Mouse (Mus musculus) neural tube, embryonic 13.5 days (tissue): ENCODE measurements around the gene Gjd3. TPM values are rescaled to one million over a fixed set of nuclear protein-coding genes. Genes with fewer than 3 reads are reported as not detected.

Experiments used
- ATAC-seq: fragments of 200-750 bp; cut with Nextera tagmentation; 2 replicates; pipeline ENCODE4 v1.8.0; 2017; ENCODE audit warnings: low read depth, mild to moderate bottlenecking, moderate TSS enrichment, moderate library complexity
- H3K27ac ChIP-seq: fragments of 300-500 bp; sonication (generic); replicated peaks from 2 replicates; pipeline ENCODE4 v1.5.1; 2015; ENCODE audit warnings: moderate library complexity, mild to moderate bottlenecking, inconsistent platforms
- H3K27me3 ChIP-seq: fragments of 300-500 bp; sonication (generic); 2 replicates; pipeline ENCODE4 v1.6.1; 2015; ENCODE audit warnings: mild to moderate bottlenecking, inconsistent platforms
- H3K36me3 ChIP-seq: fragments of 300-500 bp; sonication (generic); 2 replicates; pipeline ENCODE4 v1.6.1; 2015; ENCODE audit warnings: mild to moderate bottlenecking, inconsistent platforms
- H3K4me1 ChIP-seq: fragments of 300-500 bp; sonication (generic); replicated peaks from 2 replicates; pipeline ENCODE4 v1.6.1; 2015; ENCODE audit warnings: inconsistent platforms
- H3K4me2 ChIP-seq: fragments of 300-500 bp; sonication (generic); 2 replicates; pipeline ENCODE4 v1.6.1; 2015; ENCODE audit warnings: inconsistent platforms, mild to moderate bottlenecking, moderate library complexity
- H3K4me3 ChIP-seq: fragments of 300-500 bp; sonication (generic); 2 replicates; pipeline ENCODE4 v1.5.1; 2015; ENCODE audit warnings: mild to moderate bottlenecking, inconsistent platforms
- H3K9ac ChIP-seq: fragments of 300-500 bp; sonication (generic); 2 replicates; pipeline ENCODE4 v1.6.1; 2015; ENCODE audit warnings: moderate library complexity, mild to moderate bottlenecking, inconsistent platforms
- H3K9me3 ChIP-seq: fragments of 300-500 bp; sonication (generic); 2 replicates; pipeline ENCODE4 v1.6.1; 2016; ENCODE audit warnings: inconsistent platforms
- WGBS: fragments of 180-500 bp; shearing (Covaris S2); methylation state at CpG from one replicate; pipeline ENCODE4 v1.1.7; 2015; 5-methylcytosine and 5-hydroxymethylcytosine counted together
- polyA plus RNA-seq: library from polyadenylated mRNA; unstranded; fragments of >200 nt; fragmentation: Nextera tagmentation; extraction: Ambion mirVana; gene quantifications from 2 replicates; pipeline ENCODE4 v1.2.1, GENCODE M21; 2015

Gene Gjd3
- polyA plus RNA-seq, 1 experiment from 2014 or later, result 1.4 TPM

- ATAC-seq, result no peak
- Histone ChIP-seq H3K27ac (peak overlapping the region; percentile 98), H3K36me3 (peaks cover 19% of the 10 kb centered on the region), H3K9ac (peak overlapping the region; percentile 88), H3K4me2 (peak overlapping the region; percentile 98), H3K27me3 (no peaks in the 10 kb centered on the region), H3K9me3 (no peaks in the 10 kb centered on the region), H3K4me1 (peaks cover 95% of the 10 kb centered on the region), H3K4me3 (peak overlapping the region; percentile 8; the same call in 1 of the 2 replicates)
- 18% methylated on average over 15 of the region's 16 CpGs for whole genome bisulfite sequencing
These were observed 14.7 kb downstream of the Gjd3 start for GRCm38 (mm10) chr11:98968079-98968478.

GRCm38 (mm10) chr11:98966499-98967141, 16.2 kb downstream of the Gjd3 start:
- Histone ChIP-seq H3K36me3 (peaks cover 8% of the 10 kb centered on the region), H3K9me3 (no peaks in the 10 kb centered on the region), H3K4me3 (peak overlapping the region; percentile 84; the same call in 1 of the 2 replicates), H3K4me1 (peaks cover 100% of the 10 kb centered on the region), H3K9ac (peak overlapping the region; percentile 88), H3K4me2 (peak overlapping the region; percentile 98), H3K27ac (peak overlapping the region; percentile 98), H3K27me3 (no peaks in the 10 kb centered on the region)
- 15% methylated on average over 9 of the region's 9 CpGs for WGBS
- peak; percentile 24 for ATAC-seq

- no peak for ATAC-seq
- H3K9ac ChIP-seq, result peak overlapping the region; percentile 88
These were observed 17.3 kb downstream of the Gjd3 start for GRCm38 (mm10) chr11:98965416-98966077.

GRCm38 (mm10) chr11:98964616-98965415, 18.0 kb downstream of the Gjd3 start:
- peak overlapping the region; percentile 84 for H3K4me3 ChIP-seq
- 7% methylated on average over 15 of the region's 15 CpGs for WGBS

More at GRCm38 (mm10) chr11:98965416-98966077, 17.3 kb downstream of the Gjd3 start:
- H3K27me3 ChIP-seq, result no peaks in the 10 kb centered on the region
- H3K4me1 ChIP-seq, result peaks cover 100% of the 10 kb centered on the region
- 1% methylated on average over 11 of the region's 11 CpGs for WGBS
- no peaks in the 10 kb centered on the region for H3K9me3 ChIP-seq
- H3K4me3 ChIP-seq, result peak overlapping the region; percentile 84
- peaks cover 5% of the 10 kb centered on the region for H3K36me3 ChIP-seq
- peak overlapping the region; percentile 98 for H3K4me2 ChIP-seq
- peak overlapping the region; percentile 98 for H3K27ac ChIP-seq

GRCm38 (mm10) chr11:98964201-98964615, 18.6 kb downstream of the Gjd3 start:
- Histone ChIP-seq H3K9ac (peak overlapping the region; percentile 88), H3K9me3 (no peaks in the 10 kb centered on the region), H3K4me2 (peak overlapping the region; percentile 98), H3K27ac (peak overlapping the region; percentile 98), H3K36me3 (no peaks in the 10 kb centered on the region), H3K4me3 (peak overlapping the region; percentile 84), H3K27me3 (no peaks in the 10 kb centered on the region), H3K4me1 (peaks cover 99% of the 10 kb centered on the region)
- ATAC-seq, result no peak
- WGBS, result 8% methylated on average over 6 of the region's 6 CpGs

More at GRCm38 (mm10) chr11:98964616-98965415, 18.0 kb downstream of the Gjd3 start:
- Histone ChIP-seq H3K9ac (peak overlapping the region; percentile 88), H3K4me1 (peaks cover 99% of the 10 kb centered on the region), H3K4me2 (peak overlapping the region; percentile 98), H3K27ac (peak overlapping the region; percentile 98), H3K36me3 (no peaks in the 10 kb centered on the region), H3K27me3 (no peaks in the 10 kb centered on the region), H3K9me3 (no peaks in the 10 kb centered on the region)
- no peak for ATAC-seq

GRCm38 (mm10) chr11:98963191-98964021, 19.4 kb downstream of the Gjd3 start:
- Histone ChIP-seq H3K27ac (peak overlapping the region; percentile 98), H3K27me3 (no peaks in the 10 kb centered on the region), H3K36me3 (no peaks in the 10 kb centered on the region), H3K4me3 (peak overlapping the region; percentile 84), H3K9ac (peak overlapping the region; percentile 88), H3K4me2 (peak overlapping the region; percentile 98), H3K9me3 (no peaks in the 10 kb centered on the region), H3K4me1 (peaks cover 97% of the 10 kb centered on the region)
- ATAC-seq, result peak; percentile 42
- under 1% methylated on average over 32 of the region's 32 CpGs for WGBS

- Histone ChIP-seq H3K36me3 (no peaks in the 10 kb centered on the region), H3K9me3 (no peaks in the 10 kb centered on the region), H3K9ac (peak overlapping the region; percentile 88), H3K27me3 (no peaks in the 10 kb centered on the region), H3K4me1 (peaks cover 88% of the 10 kb centered on the region), H3K4me3 (peak overlapping the region; percentile 84), H3K4me2 (peak overlapping the region; percentile 98), H3K27ac (peak overlapping the region; percentile 98)
- ATAC-seq, result no peak
- WGBS, result 2% methylated on average over 12 of the region's 12 CpGs
These were observed 20.3 kb downstream of the Gjd3 start for GRCm38 (mm10) chr11:98962421-98963095.

GRCm38 (mm10) chr11:98961766-98962165, 21.1 kb downstream of the Gjd3 start:
- Histone ChIP-seq H3K4me2 (peak overlapping the region; percentile 98), H3K4me1 (peaks cover 81% of the 10 kb centered on the region), H3K27me3 (no peaks in the 10 kb centered on the region), H3K9me3 (no peaks in the 10 kb centered on the region), H3K4me3 (peak overlapping the region; percentile 84), H3K9ac (peak overlapping the region; percentile 88), H3K36me3 (no peaks in the 10 kb centered on the region), H3K27ac (peak overlapping the region; percentile 98)
- WGBS, result 6% methylated on average over 8 of the region's 8 CpGs
- no peak for ATAC-seq

- Histone ChIP-seq H3K36me3 (no peaks in the 10 kb centered on the region), H3K27me3 (no peaks in the 10 kb centered on the region), H3K9ac (peak overlapping the region; percentile 88), H3K9me3 (no peaks in the 10 kb centered on the region), H3K27ac (peak overlapping the region; percentile 98), H3K4me2 (peak overlapping the region; percentile 98), H3K4me1 (peaks cover 79% of the 10 kb centered on the region), H3K4me3 (peak overlapping the region; percentile 84)
- 2% methylated on average over 18 of the region's 18 CpGs for WGBS
- ATAC-seq, result no peak
These were observed 21.7 kb downstream of the Gjd3 start for GRCm38 (mm10) chr11:98961051-98961592.

- H3K9me3 ChIP-seq, result no peaks in the 10 kb centered on the region
- no peaks in the 10 kb centered on the region for H3K36me3 ChIP-seq
- H3K9ac ChIP-seq, result peak overlapping the region; percentile 88
- no peaks in the 10 kb centered on the region for H3K27me3 ChIP-seq
- peak overlapping the region; percentile 98 for H3K27ac ChIP-seq
- peak; percentile 33; the same call in 1 of the 2 replicates for ATAC-seq
- peaks cover 78% of the 10 kb centered on the region for H3K4me1 ChIP-seq
- WGBS, result under 1% methylated on average over 51 of the region's 53 CpGs
- peak overlapping the region; percentile 98 for H3K4me2 ChIP-seq
- peak overlapping the region; percentile 84 for H3K4me3 ChIP-seq
These were observed 22.4 kb downstream of the Gjd3 start for GRCm38 (mm10) chr11:98960313-98960906.
